Mouse (Mus musculus): ENCODE data around the gene Hist1h4h. TPM values are rescaled to one million over a fixed set of nuclear protein-coding genes. Genes with fewer than 3 reads are reported as not detected.

Gene Hist1h4h
- polyA plus RNA-seq, 1 experiment from 2014 or later, result 2.4 TPM

DNA sequence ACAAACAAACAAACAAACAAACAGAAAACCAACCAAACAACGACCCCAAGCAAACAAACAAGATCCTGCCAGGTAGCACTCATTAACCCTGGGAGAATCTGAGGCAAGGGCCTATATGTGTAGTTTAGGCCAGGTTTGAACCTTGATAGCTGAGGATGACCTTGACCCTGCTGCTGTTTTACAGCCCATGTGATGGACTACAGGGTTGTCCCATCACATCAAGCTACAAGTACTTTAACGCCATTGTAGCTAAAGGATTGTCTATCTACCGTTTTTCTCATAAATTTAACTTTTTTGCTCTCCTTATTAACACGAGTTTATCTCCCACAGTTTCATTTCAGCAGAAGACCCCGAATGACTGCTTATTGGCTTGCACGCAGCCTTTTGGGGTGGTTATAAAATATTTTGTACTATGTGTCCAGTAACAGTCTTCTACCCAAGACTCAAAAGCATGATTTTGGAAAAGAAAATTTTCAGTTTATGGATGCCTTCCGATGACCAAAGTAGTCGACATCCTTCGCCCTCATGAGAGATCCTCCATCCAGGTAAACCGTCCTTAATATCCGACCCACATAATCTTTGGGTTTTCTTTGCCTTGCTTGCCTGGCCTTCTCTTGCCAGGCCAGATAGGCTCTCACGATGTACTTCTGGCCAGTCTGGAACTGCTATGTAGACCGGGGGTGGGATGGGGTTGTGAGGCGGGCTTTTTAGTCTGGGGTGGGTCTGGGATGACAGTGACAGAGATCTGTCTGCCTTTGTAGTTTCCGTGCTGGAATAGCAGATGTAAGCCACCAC lies 14.8 kb upstream of the Hist1h4h start:
- Histone ChIP-seq H3K9ac (peak overlapping the region; percentile 57; the same call in 1 of the 2 replicates), H3K27me3 (no peaks in the 10 kb centered on the region), H3K36me3 (no peaks in the 10 kb centered on the region), H3K9me3 (no peaks in the 10 kb centered on the region), H3K4me2 (peak overlapping the region; percentile 79), H3K4me3 (peak overlapping the region; percentile 50), H3K4me1 (replicated peaks) (peaks cover 19% of the 10 kb centered on the region), H3K27ac (replicated peaks) (no peak overlapping the region)
- no peak for ATAC-seq (ENCODE audit: low read depth)
- 51% methylated on average over 15 of the region's 15 CpGs for WGBS

DNA sequence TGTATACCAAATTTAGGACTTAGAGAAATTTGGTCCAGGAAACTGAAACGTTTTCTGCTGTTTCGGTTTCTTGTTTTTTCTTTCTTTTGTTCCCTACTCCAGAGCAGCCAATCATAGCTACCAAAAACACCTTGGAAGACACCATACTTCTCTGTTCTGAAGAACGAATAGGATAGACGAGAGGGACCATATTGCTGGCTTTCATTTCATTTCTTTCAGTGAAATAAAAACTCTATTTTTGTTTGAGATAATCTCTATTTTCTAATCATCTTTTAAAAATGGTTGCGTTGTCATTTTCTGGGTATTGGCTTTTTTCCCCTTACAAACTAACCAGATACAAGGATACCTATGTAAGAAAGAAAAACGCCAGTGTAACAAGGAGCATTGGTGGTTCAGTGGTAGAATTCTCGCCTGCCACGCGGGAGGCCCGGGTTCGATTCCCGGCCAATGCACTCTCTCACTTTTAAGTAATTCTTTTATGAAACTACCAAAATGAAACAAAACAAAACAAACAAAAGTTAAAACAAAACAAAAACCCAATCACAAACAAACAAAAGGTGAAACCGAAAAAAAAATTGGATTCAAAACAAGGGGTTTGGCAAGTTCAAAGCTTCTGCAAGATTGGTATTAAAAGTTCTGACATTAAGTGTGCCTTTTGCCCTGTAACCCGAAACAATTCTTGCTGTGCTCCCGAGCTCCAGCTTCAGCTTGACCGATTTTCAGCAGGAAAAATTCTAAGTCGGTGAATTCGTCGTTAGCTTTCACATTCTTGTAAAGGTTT lies 13.8 kb upstream of the Hist1h4h start:
- WGBS, result under 1% methylated on average over 19 of the region's 19 CpGs
- H3K4me3 ChIP-seq, result peak overlapping the region; percentile 50
- 0 out of 2 replicates have a peak overlapping the region, but pooled peaks have one; percentile 15 for H3K27ac ChIP-seq (replicated peaks)
- H3K9me3 ChIP-seq, result no peaks in the 10 kb centered on the region
- H3K27me3 ChIP-seq, result no peaks in the 10 kb centered on the region
- no peaks in the 10 kb centered on the region for H3K36me3 ChIP-seq
- H3K4me1 ChIP-seq (replicated peaks), result peaks cover 19% of the 10 kb centered on the region
- peak overlapping the region; percentile 55 for H3K9ac ChIP-seq
- H3K4me2 ChIP-seq, result peak overlapping the region; percentile 79
- ATAC-seq (ENCODE audit: low read depth), result peak; percentile 73

- peak overlapping the region; percentile 48; the same call in 1 of the 2 replicates for H3K9ac ChIP-seq
- H3K4me1 ChIP-seq (replicated peaks), result peaks cover 19% of the 10 kb centered on the region
- peak; percentile 92 for ATAC-seq (ENCODE audit: low read depth)
- no peaks in the 10 kb centered on the region for H3K36me3 ChIP-seq
- WGBS, result under 1% methylated on average over 27 of the region's 27 CpGs
- H3K27ac ChIP-seq (replicated peaks), result 0 out of 2 replicates have a peak overlapping the region, but pooled peaks have one; percentile 15
- H3K4me3 ChIP-seq, result peak overlapping the region; percentile 50
- no peaks in the 10 kb centered on the region for H3K27me3 ChIP-seq
- H3K4me2 ChIP-seq, result peak overlapping the region; percentile 79
- no peaks in the 10 kb centered on the region for H3K9me3 ChIP-seq
These were observed 13.1 kb upstream of the Hist1h4h start for GRCm38 (mm10) chr13:23517603-23518294.

- no peaks in the 10 kb centered on the region for H3K9me3 ChIP-seq
- H3K36me3 ChIP-seq, result no peaks in the 10 kb centered on the region
- H3K27ac ChIP-seq (replicated peaks), result no peak overlapping the region
- peak overlapping the region; percentile 79 for H3K4me2 ChIP-seq
- peak overlapping the region; percentile 50 for H3K4me3 ChIP-seq
- WGBS, result 0% methylated on average over 6 of the region's 6 CpGs
- no peak for ATAC-seq (ENCODE audit: low read depth)
- no peaks in the 10 kb centered on the region for H3K27me3 ChIP-seq
- H3K4me1 ChIP-seq (replicated peaks), result peaks cover 19% of the 10 kb centered on the region
- H3K9ac ChIP-seq, result no peak overlapping the region
These were observed 12.6 kb upstream of the Hist1h4h start for GRCm38 (mm10) chr13:23518295-23518603.

DNA sequence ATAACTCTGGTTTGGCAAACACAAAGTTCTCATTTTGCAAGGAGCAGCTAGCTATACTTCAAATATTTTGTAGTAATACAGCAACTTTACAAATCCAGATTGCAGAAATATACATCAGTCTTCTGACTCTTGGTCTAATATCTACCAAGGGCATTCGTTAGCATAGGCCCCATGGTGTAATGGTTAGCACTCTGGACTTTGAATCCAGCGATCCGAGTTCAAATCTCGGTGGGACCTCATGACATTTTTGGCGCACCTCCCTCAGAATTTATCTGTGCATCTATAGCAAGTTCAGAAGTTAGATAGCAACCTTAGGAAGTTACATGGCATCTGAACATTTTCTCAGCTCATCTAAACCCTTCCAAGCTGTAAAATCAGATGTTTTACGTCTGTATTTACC lies 12.0 kb upstream of the Hist1h4h start:
- WGBS, result 0% methylated on average over 6 of the region's 6 CpGs
- Histone ChIP-seq H3K9me3 (no peaks in the 10 kb centered on the region), H3K4me3 (peak overlapping the region; percentile 50)

GRCm38 (mm10) chr13:23519416-23519815 lies 11.4 kb upstream of the Hist1h4h start:
- no peaks in the 10 kb centered on the region for H3K9me3 ChIP-seq
- H3K4me2 ChIP-seq, result peak overlapping the region; percentile 79
- no peaks in the 10 kb centered on the region for H3K27me3 ChIP-seq
- 0 out of 2 replicates have a peak, but pooled peaks have one; percentile 19 for ATAC-seq (ENCODE audit: low read depth)
- WGBS, result under 1% methylated on average over 10 of the region's 10 CpGs
- H3K4me1 ChIP-seq (replicated peaks), result peaks cover 19% of the 10 kb centered on the region
- peak overlapping the region; percentile 67; the same call in 1 of the 2 replicates for H3K27ac ChIP-seq (replicated peaks)
- 0 out of 2 replicates have a peak overlapping the region, but pooled peaks have one; percentile 23 for H3K9ac ChIP-seq
- peak overlapping the region; percentile 50 for H3K4me3 ChIP-seq
- no peaks in the 10 kb centered on the region for H3K36me3 ChIP-seq

More for the DNA sequence above, 12.0 kb upstream of the Hist1h4h start:
- Histone ChIP-seq H3K27ac (replicated peaks) (peak overlapping the region; percentile 67; the same call in 1 of the 2 replicates), H3K4me1 (replicated peaks) (peaks cover 19% of the 10 kb centered on the region), H3K27me3 (no peaks in the 10 kb centered on the region), H3K36me3 (no peaks in the 10 kb centered on the region), H3K4me2 (peak overlapping the region; percentile 79), H3K9ac (0 out of 2 replicates have a peak overlapping the region, but pooled peaks have one; percentile 23)
- peak; percentile 51; the same call in 1 of the 2 replicates for ATAC-seq (ENCODE audit: low read depth)

GRCm38 (mm10) chr13:23521703-23522102 lies 9.1 kb upstream of the Hist1h4h start:
- Histone ChIP-seq H3K9ac (no peak overlapping the region), H3K4me3 (no peak overlapping the region), H3K36me3 (no peaks in the 10 kb centered on the region)

GRCm38 (mm10) chr13:23523976-23524375 lies 6.9 kb upstream of the Hist1h4h start:
- H3K4me1 ChIP-seq (replicated peaks), result peaks cover 28% of the 10 kb centered on the region
- no peak overlapping the region for H3K9ac ChIP-seq
- no peaks in the 10 kb centered on the region for H3K9me3 ChIP-seq
- no peak overlapping the region for H3K4me2 ChIP-seq
- WGBS, result 49% methylated on average over 5 of the region's 5 CpGs
- ATAC-seq (ENCODE audit: low read depth), result no peak
- no peaks in the 10 kb centered on the region for H3K27me3 ChIP-seq
- H3K4me3 ChIP-seq, result no peak overlapping the region
- no peak overlapping the region for H3K27ac ChIP-seq (replicated peaks)
- no peaks in the 10 kb centered on the region for H3K36me3 ChIP-seq

More at GRCm38 (mm10) chr13:23521703-23522102, 9.1 kb upstream of the Hist1h4h start:
- Histone ChIP-seq H3K4me2 (peak overlapping the region; percentile 26), H3K27me3 (no peaks in the 10 kb centered on the region), H3K4me1 (replicated peaks) (peaks cover 22% of the 10 kb centered on the region), H3K27ac (replicated peaks) (no peak overlapping the region), H3K9me3 (no peaks in the 10 kb centered on the region)
- ATAC-seq (ENCODE audit: low read depth), result no peak
- WGBS, result under 1% methylated on average over 14 of the region's 14 CpGs

DNA sequence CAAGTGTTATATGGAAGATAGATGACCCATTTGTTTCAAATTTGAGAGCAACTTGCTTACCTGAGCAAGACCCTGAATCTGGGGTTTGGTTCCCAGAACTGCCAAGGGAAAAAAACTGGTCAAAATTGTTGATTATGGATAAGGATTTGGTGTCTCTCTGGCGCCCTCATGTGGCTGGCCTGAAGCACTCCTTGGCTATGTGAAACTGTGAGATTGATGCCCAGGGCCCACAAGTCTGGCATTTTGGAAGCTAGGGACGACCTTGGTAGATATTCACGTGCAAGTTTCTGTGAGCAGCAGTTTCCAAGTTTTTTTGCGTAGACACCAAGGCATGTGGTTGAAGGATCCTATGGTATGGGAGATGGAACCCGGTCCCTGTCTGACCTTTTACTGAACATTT lies 6.2 kb upstream of the Hist1h4h start:
- Histone ChIP-seq H3K4me3 (no peak overlapping the region), H3K27ac (replicated peaks) (no peak overlapping the region), H3K4me2 (no peak overlapping the region), H3K9ac (no peak overlapping the region), H3K27me3 (no peaks in the 10 kb centered on the region), H3K4me1 (replicated peaks) (peaks cover 28% of the 10 kb centered on the region), H3K36me3 (no peaks in the 10 kb centered on the region), H3K9me3 (no peaks in the 10 kb centered on the region)
- WGBS, result 10% methylated on average over 5 of the region's 5 CpGs
- ATAC-seq (ENCODE audit: low read depth), result 0 out of 2 replicates have a peak, but pooled peaks have one; percentile 26

GRCm38 (mm10) chr13:23525901-23526300 lies 4.9 kb upstream of the Hist1h4h start:
- H3K4me1 ChIP-seq (replicated peaks), result peaks cover 28% of the 10 kb centered on the region
- WGBS, result 4% methylated on average over 10 of the region's 10 CpGs
- no peak for ATAC-seq (ENCODE audit: low read depth)
- H3K36me3 ChIP-seq, result no peaks in the 10 kb centered on the region
- H3K27ac ChIP-seq (replicated peaks), result no peak overlapping the region
- no peaks in the 10 kb centered on the region for H3K27me3 ChIP-seq
- H3K9me3 ChIP-seq, result no peaks in the 10 kb centered on the region
- peak overlapping the region; percentile 55 for H3K4me2 ChIP-seq
- peak overlapping the region; percentile 48 for H3K4me3 ChIP-seq
- no peak overlapping the region for H3K9ac ChIP-seq

DNA sequence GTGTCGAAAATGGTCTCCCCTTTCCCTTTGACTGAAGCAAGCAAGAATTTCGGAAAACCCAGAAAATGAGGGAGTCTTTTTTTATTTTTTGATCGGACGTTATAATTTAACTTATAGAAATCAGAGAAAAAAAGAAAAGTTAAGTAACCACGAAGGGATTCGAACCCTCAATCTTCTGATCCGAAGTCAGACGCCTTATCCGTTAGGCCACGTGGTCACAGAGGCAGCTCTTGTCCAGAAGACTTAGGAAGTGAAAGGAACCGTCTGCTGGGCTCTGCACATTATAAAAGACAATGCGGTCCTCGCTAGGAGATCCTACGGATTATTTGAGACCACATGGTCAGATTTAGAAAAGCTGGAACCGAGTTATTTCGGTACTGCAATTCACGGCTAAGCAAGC lies 4.5 kb upstream of the Hist1h4h start:
- peak overlapping the region; percentile 48 for H3K4me3 ChIP-seq
- 0 out of 2 replicates have a peak, but pooled peaks have one; percentile 21 for ATAC-seq (ENCODE audit: low read depth)
- peak overlapping the region; percentile 83 for H3K27ac ChIP-seq (replicated peaks)
- H3K4me2 ChIP-seq, result peak overlapping the region; percentile 55
- H3K27me3 ChIP-seq, result no peaks in the 10 kb centered on the region
- WGBS, result 1% methylated on average over 17 of the region's 17 CpGs
- no peaks in the 10 kb centered on the region for H3K36me3 ChIP-seq
- no peaks in the 10 kb centered on the region for H3K9me3 ChIP-seq
- H3K9ac ChIP-seq, result peak overlapping the region; percentile 72
- H3K4me1 ChIP-seq (replicated peaks), result peaks cover 28% of the 10 kb centered on the region
